Mouse (Mus musculus): ENCODE measurements around the gene Foxo4. TPM values are rescaled to one million over a fixed set of nuclear protein-coding genes. Genes with fewer than 3 reads are reported as not detected.

Foxo4 gene
- total RNA-seq, 1 experiment from 2014 or later: 14.5 TPM

DNA sequence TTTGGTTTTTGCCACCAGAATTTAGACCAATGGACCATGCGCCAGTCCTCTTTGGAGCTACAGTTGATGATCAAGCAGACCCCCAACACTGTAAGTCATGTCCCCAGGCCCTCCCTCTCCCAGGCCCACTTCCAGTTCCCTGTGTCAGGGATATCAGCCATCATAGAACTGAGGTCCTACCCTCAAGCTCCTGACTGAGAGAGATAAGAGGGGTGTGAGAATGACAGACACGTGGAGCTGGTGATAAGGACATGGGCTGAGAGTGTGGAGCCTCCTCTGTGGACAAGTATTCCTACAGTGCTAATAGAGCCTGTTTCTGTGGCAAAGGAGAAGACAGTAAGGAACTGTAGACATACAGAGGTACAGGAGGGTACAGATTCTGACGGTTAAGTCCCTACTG is 33.2 kb downstream of the Foxo4 start:
- no peak for ATAC-seq (replicated peaks; ENCODE audit: insufficient number of reproducible peaks, low FRiP score, low TSS enrichment, poor library complexity, severe bottlenecking)

DNA sequence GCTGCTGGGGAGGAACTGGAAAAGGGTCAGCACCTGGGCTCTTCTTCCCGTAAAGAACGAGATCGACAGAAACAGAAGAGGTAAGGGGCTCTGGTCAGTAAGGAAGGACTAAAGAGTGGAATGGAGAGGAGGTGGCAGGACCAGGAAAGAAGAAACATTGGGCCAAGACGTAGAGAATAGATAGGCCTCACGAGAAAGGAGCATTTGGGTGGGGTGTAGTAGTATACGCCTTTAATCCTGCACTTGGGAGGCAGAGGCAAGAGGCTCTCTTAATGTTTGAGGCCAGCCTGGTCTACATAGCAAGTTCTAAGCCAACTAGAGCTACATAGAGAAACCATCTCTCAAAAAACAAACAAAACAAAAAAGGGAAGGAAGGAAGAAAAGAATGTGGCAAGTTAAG is 34.1 kb downstream of the Foxo4 start:
- ATAC-seq (replicated peaks; ENCODE audit: insufficient number of reproducible peaks, low FRiP score, low TSS enrichment, poor library complexity, severe bottlenecking): no peak

DNA sequence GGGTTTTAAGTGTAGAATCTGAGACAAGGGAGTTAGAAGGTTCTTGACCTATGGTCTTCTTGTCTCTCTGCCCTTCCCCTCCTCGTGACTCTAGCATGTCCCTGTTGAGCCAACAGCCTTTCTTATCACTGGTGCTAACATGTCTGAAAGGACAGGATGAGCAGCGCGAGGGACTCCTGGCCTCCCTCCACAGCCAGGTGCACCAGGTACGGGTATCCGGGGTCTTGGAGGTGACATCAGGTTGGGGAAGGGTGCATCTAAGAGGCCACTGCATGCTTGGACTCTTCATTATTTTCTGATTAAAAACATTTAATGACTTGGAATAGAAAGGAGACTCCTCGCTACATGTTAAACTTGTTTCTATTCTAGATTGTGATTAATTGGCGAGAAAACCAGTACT is 34.7 kb downstream of the Foxo4 start:
- no peak for ATAC-seq (replicated peaks; ENCODE audit: insufficient number of reproducible peaks, low FRiP score, low TSS enrichment, poor library complexity, severe bottlenecking)

GRCm38 (mm10) chrX:101290111-101290510 is 35.8 kb downstream of the Foxo4 start:
- ATAC-seq (replicated peaks; ENCODE audit: insufficient number of reproducible peaks, low FRiP score, low TSS enrichment, poor library complexity, severe bottlenecking): no peak

DNA sequence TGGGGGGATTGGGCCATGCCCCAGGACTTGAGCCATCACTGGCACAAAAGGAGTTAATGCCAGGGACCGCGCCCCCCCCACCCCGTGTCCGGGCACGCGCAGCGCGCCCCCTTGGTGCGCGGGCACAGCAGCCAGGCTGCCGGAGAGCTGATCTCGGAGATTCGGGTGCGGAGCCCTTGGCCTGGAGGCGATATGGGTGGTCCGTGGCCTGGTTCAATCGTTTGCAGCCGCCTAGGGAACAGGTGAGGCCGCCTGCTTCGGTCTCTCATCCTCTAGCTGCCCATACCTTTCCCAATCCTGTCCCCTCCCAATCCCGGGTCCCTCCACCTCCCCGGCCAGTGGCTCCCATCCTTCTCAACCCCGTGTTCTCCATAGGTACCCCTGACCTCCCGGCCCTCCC is 44.7 kb downstream of the Foxo4 start, which contains the start of gene Nlgn3:
Gene Nlgn3, plus strand, starts transcription at position 114 of the 400 bp plus-strand sequence.
- ATAC-seq (replicated peaks; ENCODE audit: insufficient number of reproducible peaks, low FRiP score, low TSS enrichment, poor library complexity, severe bottlenecking): no peak

DNA sequence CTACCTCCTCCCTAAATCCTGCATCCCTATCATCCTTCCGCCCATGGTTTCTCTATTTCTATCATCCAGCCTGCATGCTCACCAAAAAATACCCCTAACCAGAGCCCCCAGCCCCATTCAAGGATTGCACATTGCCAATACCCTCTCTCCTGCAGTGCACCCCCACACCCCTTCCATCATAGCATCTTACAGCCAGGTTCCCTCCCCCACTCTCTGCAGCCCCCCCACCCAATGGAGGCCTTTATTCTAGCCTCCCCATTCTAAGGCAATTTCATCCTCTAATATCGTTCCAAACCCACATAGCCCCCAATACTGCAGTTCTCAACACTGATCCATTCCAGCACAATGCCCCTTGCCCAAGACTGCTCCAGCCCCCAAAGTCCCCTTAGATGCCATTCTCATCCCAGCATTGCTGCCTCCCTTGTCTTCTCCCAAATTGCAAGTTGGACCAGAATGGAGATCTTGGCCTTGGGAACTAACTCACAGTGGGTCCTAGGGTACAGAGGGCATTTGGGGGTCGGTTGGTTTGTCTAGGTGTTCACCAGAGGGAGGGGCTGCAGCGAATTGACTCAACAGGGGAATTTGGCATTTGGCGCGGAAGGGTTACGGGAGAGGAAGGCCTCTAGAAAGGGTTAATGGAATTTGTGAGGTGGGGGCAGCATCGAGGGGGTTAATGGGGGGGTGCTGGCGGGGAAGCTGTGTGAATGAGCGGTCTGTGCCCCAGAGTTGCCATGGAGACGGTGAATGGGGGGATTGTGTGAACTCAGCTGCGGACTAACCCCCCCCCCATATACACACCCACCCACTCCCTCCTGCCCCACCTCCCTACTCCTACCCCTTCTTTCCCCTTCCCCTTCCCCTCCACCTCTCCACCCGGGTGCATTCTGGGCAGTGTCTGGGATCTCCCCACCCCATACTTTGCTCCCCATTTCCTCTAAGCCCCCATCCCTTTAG is 45.4 kb downstream of the Foxo4 start:
- ATAC-seq (replicated peaks; ENCODE audit: insufficient number of reproducible peaks, low FRiP score, low TSS enrichment, poor library complexity, severe bottlenecking): no peak

DNA sequence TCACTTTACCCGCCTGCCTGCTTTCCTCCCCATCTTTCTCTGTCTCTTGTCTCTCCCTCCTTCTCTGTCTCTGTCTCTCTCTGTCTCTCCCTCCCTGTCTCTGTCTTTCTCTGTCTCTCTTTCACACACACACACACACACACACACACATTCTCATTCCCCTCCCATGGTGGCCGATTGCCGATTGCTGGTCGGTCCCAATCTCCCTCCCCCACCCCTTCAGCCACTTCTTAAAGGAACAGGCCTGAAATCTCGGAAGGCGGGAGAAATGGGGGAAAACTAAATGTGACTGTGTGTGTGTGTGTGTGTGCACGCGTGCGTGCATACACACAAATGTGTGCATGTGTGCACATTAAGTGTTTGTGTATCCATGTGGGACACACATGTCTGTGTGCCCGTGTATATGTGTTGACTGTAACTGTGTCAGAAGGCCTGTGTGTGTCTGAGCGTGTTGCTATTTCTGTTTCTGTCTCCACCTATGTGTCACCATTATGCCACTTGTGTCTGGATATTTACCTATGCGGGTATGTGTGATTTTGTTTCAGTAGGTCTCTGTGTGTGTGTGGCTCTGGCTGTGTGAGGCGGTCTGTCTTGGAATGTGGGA is 46.2 kb downstream of the Foxo4 start:
- ATAC-seq (replicated peaks; ENCODE audit: insufficient number of reproducible peaks, low FRiP score, low TSS enrichment, poor library complexity, severe bottlenecking): no peak

GRCm38 (mm10) chrX:101301654-101302053 is 47.3 kb downstream of the Foxo4 start:
- ATAC-seq (replicated peaks; ENCODE audit: insufficient number of reproducible peaks, low FRiP score, low TSS enrichment, poor library complexity, severe bottlenecking): no peak

- ATAC-seq (replicated peaks; ENCODE audit: insufficient number of reproducible peaks, low FRiP score, low TSS enrichment, poor library complexity, severe bottlenecking): no peak
These were observed 50.3 kb downstream of the Foxo4 start for GRCm38 (mm10) chrX:101304646-101305045.

- ATAC-seq (replicated peaks; ENCODE audit: insufficient number of reproducible peaks, low FRiP score, low TSS enrichment, poor library complexity, severe bottlenecking): no peak
These were observed 55.0 kb downstream of the Foxo4 start for GRCm38 (mm10) chrX:101309299-101309698.

Other genes starting within 250 kb of the Foxo4 start
- gene Tex11, start 194.9 kb upstream of the Foxo4 start, total RNA-seq (2017): 0.21 TPM in 1 of 3 replicates, not detected in the others
- gene Slc7a3, start 168.5 kb upstream of the Foxo4 start, total RNA-seq (2017): not detected in 3 replicates
- 47.5 to 52.9 TPM (median 49.3 TPM) in 3 replicates for gene Snx12, start 32.0 kb upstream of the Foxo4 start, total RNA-seq (2017)
- gene Gm614, start 9.5 kb downstream of the Foxo4 start, total RNA-seq (2017): 10.8 to 15.8 TPM (median 13.4 TPM) in 3 replicates
- gene Il2rg, start 13.7 kb downstream of the Foxo4 start, total RNA-seq (2017): 206 to 400 TPM (median 270 TPM) in 3 replicates
- not detected in 3 replicates for gene Gm20489, start 14.5 kb downstream of the Foxo4 start, total RNA-seq (2017)
- gene Med12, start 19.5 kb downstream of the Foxo4 start, total RNA-seq (2017): 42.5 to 73.8 TPM (median 57.7 TPM) in 3 replicates
- 1.2 TPM in 1 of 3 replicates, not detected in the others for gene Nlgn3, start 44.6 kb downstream of the Foxo4 start, total RNA-seq (2017)
- not detected in 3 replicates for gene Gjb1, start 121.8 kb downstream of the Foxo4 start, total RNA-seq (2017)
- gene Zmym3, start 166.3 kb downstream of the Foxo4 start, total RNA-seq (2017): 11.0 to 35.3 TPM (median 11.1 TPM) in 3 replicates
- gene Nono, start 174.8 kb downstream of the Foxo4 start, total RNA-seq (2017): 308 to 348 TPM (median 324 TPM) in 3 replicates
- 0.64 to 2.6 TPM in 2 of 3 replicates, not detected in the other for gene Itgb1bp2, start 194.6 kb downstream of the Foxo4 start, total RNA-seq (2017)

Measured in monocyte, adult 5-6 weeks (primary cell).